Mouse (Mus musculus) ES-Bruce4 (cell line): ENCODE results near the gene Sf3b1. TPM values are rescaled to one million over a fixed set of nuclear protein-coding genes. Genes with fewer than 3 reads are reported as not detected.
A peak's percentile ranks its signal among the peaks of the same experiment; 100 is the strongest.

Source experiments
- H3K27ac ChIP-seq: 2 replicates; pipeline ENCODE4 v1.5.1; 2012; ENCODE audit warnings: low read length, inconsistent platforms; ENCODE audit not compliant: insufficient read depth
- H3K27me3 ChIP-seq: 2 replicates; pipeline ENCODE4 v1.6.1; 2012; ENCODE audit warnings: mild to moderate bottlenecking, low read length, inconsistent platforms; ENCODE audit not compliant: control insufficient read depth, poor library complexity, insufficient read depth, severe bottlenecking
- H3K36me3 ChIP-seq: 2 replicates; pipeline ENCODE4 v1.6.1; 2012; ENCODE audit warnings: inconsistent platforms, mild to moderate bottlenecking, low read length, moderate library complexity; ENCODE audit not compliant: control insufficient read depth, poor library complexity, insufficient read depth, severe bottlenecking
- H3K4me1 ChIP-seq: one replicate; pipeline ENCODE4 v1.8.1; 2011; ENCODE audit warnings: low read length; ENCODE audit not compliant: control insufficient read depth, insufficient read depth
- H3K4me3 ChIP-seq: 2 replicates; pipeline ENCODE4 v1.5.1; 2011; ENCODE audit warnings: low read depth, mild to moderate bottlenecking, low read length
- H3K9ac ChIP-seq: 2 replicates; pipeline ENCODE4 v1.6.1; 2012; ENCODE audit warnings: low read depth, mild to moderate bottlenecking, inconsistent platforms; ENCODE audit not compliant: poor library complexity, severe bottlenecking
- H3K9me3 ChIP-seq: replicated peaks from 2 replicates; pipeline ENCODE4 v1.6.1; 2012; ENCODE audit warnings: mild to moderate bottlenecking, low read length, inconsistent platforms; ENCODE audit not compliant: control insufficient read depth, poor library complexity, insufficient read depth, severe bottlenecking
- CTCF ChIP-seq: IDR thresholded peaks from one replicate; pipeline ENCODE4 v1.8.1; 2011; ENCODE audit warnings: low read depth, low read length
- EP300 ChIP-seq: IDR thresholded peaks from 2 replicates; pipeline ENCODE4 v1.6.1; 2011; ENCODE audit warnings: low read depth, low read length; ENCODE audit not compliant: insufficient read depth
- POLR2A ChIP-seq: IDR thresholded peaks from one replicate; pipeline ENCODE4 v1.8.1; 2011; ENCODE audit warnings: low read length; ENCODE audit not compliant: insufficient read depth
- polyA plus RNA-seq: library from polyadenylated mRNA; stranded (reverse); fragments of >200 nt; gene quantifications from 2 replicates; pipeline ENCODE4 v1.2.4, GENCODE M21; 2011; ENCODE audit warnings: low read depth; ENCODE audit not compliant: missing spikeins, insufficient read depth, insufficient read length

Gene Sf3b1
- polyA plus RNA-seq, 1 experiment: 314 TPM

- Histone ChIP-seq H3K27me3 (no peaks in the 10 kb centered on the region), H3K9ac (no peak overlapping the region), H3K27ac (peak overlapping the region; percentile 43; the same call in 1 of the 2 replicates), H3K36me3 (no peaks in the 10 kb centered on the region), H3K4me1 (peaks cover 3% of the 10 kb centered on the region), H3K9me3 (no peaks in the 10 kb centered on the region), H3K4me3 (no peak overlapping the region)
- TF ChIP-seq EP300: no peak
- TF ChIP-seq POLR2A: no peak
- no peak for TF ChIP-seq CTCF
Measured at GRCm38 (mm10) chr1:55031026-55031779, 3.9 kb upstream of the Sf3b1 start.

GRCm38 (mm10) chr1:55029446-55029845 is 2.2 kb upstream of the Sf3b1 start:
- TF ChIP-seq CTCF: no peak
- no peak for TF ChIP-seq POLR2A
- TF ChIP-seq EP300: no peak
- no peaks in the 10 kb centered on the region for H3K27me3 ChIP-seq
- H3K4me1 ChIP-seq: peaks cover 3% of the 10 kb centered on the region
- no peak overlapping the region for H3K27ac ChIP-seq
- H3K9me3 ChIP-seq: no peaks in the 10 kb centered on the region
- H3K36me3 ChIP-seq: no peaks in the 10 kb centered on the region
- no peak overlapping the region for H3K9ac ChIP-seq
- no peak overlapping the region for H3K4me3 ChIP-seq

- H3K9ac ChIP-seq: 0 out of 2 replicates have a peak overlapping the region, but pooled peaks have one; percentile 18
- H3K27ac ChIP-seq: peak overlapping the region; percentile 23
- peaks cover 3% of the 10 kb centered on the region for H3K4me1 ChIP-seq
- H3K27me3 ChIP-seq: no peaks in the 10 kb centered on the region
- H3K9me3 ChIP-seq: no peaks in the 10 kb centered on the region
- H3K36me3 ChIP-seq: no peaks in the 10 kb centered on the region
- TF ChIP-seq EP300 (no peak), POLR2A (no peak), CTCF (no peak)
- H3K4me3 ChIP-seq: no peak overlapping the region; the same call in 1 of the 2 replicates
Measured at GRCm38 (mm10) chr1:55028512-55029249, 1.4 kb upstream of the Sf3b1 start.

- no peaks in the 10 kb centered on the region for H3K9me3 ChIP-seq
- no peak overlapping the region for H3K27ac ChIP-seq
- H3K4me1 ChIP-seq: peaks cover 4% of the 10 kb centered on the region
- H3K27me3 ChIP-seq: no peaks in the 10 kb centered on the region
- no peaks in the 10 kb centered on the region for H3K36me3 ChIP-seq
- H3K4me3 ChIP-seq: no peak overlapping the region
- peak overlapping the region; percentile 84 for H3K9ac ChIP-seq
- TF ChIP-seq EP300: no peak
- no peak for TF ChIP-seq POLR2A
- no peak for TF ChIP-seq CTCF
Measured at GRCm38 (mm10) chr1:55027966-55028365, 685 bp upstream of the Sf3b1 start.

- no peak for TF ChIP-seq EP300
- no peak for TF ChIP-seq CTCF
- no peak for TF ChIP-seq POLR2A
- Histone ChIP-seq H3K36me3 (no peaks in the 10 kb centered on the region), H3K4me1 (peaks cover 4% of the 10 kb centered on the region)
Measured at GRCm38 (mm10) chr1:55026444-55027252, 633 bp downstream of the Sf3b1 start.

More at GRCm38 (mm10) chr1:55026444-55027252, 633 bp downstream of the Sf3b1 start:
- Histone ChIP-seq H3K27ac (peak overlapping the region; percentile 12), H3K27me3 (no peaks in the 10 kb centered on the region), H3K4me3 (peak overlapping the region; percentile 94), H3K9me3 (no peaks in the 10 kb centered on the region), H3K9ac (peak overlapping the region; percentile 84)
